Mouse (Mus musculus): Measurements from ENCODE around the gene Rab31. TPM values are rescaled to one million over a fixed set of nuclear protein-coding genes. Genes with fewer than 3 reads are reported as not detected.

Rab31 gene
- total RNA-seq, 2 experiments from 2014 or later = 39.7 to 42.5 TPM

GRCm38 (mm10) chr17:65739874-65740725 is 32.5 kb downstream of the Rab31 start:
- DNase-seq = no peak

DNA sequence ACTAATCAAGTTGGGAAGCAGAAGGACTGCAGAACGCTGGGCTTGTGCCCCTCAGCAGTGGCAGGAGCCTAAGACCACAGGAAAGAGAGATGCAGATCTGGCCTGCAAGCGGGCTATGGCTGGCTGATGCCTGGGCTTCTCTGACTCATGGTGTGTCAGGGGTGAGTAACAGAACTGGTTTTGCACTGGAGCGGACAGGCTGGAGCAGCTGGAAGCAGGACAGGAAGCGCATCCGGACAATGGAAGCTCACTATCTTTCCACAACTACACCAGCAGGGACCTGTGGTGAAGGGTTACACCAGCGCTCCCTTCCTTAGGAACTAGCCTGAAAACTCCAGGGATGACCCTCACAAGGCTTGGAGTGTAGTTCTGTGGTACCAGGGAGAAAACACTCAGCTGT is 34.9 kb downstream of the Rab31 start:
- DNase-seq = peak; percentile 33

DNA sequence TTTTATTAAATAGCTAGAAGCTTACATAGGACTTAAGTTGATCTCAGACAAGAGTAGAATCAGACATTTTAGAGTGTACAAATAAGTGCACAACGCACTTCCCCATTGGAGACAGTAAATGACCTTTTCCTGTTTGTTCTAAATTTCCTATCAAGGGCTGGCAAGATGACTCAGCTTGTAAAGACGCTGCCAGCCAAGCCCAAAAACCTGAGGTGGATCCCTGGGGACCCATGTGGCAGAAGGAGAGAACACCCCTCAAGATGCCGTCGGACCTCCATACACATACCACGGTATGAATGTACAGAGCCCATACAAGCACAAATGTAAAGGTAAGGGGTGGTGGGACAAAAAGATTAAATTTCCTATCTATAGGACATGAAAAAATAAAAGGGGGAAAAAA is 35.4 kb downstream of the Rab31 start:
- DNase-seq = no peak

- DNase-seq = no peak
These were observed 37.5 kb downstream of the Rab31 start for GRCm38 (mm10) chr17:65735088-65735487.

- no peak for DNase-seq
These were observed 39.9 kb downstream of the Rab31 start for GRCm38 (mm10) chr17:65732666-65733065.

DNA sequence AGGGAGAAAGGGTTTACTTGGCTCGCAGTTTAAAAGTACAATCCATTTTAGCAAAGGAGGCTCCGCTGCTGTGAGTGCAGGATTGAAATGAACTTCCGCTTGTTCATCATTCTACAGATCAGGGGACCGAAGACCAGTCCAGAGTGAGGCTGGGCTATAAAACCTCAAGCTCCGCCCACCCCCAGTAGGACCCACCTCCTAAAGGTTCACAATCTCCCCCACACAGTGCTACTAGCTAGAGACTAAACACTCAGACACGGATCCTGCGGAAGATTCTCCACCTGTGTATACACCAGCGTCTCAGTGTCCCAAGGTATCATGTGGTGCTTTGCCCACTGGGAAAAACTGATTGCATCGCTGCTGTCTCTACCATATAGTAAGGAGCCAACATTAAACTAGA is 40.8 kb downstream of the Rab31 start:
- no peak for DNase-seq

GRCm38 (mm10) chr17:65729945-65730741 is 42.4 kb downstream of the Rab31 start:
- DNase-seq = no peak

GRCm38 (mm10) chr17:65726755-65727154 is 45.8 kb downstream of the Rab31 start:
- DNase-seq = no peak

- no peak for DNase-seq
These were observed 46.3 kb downstream of the Rab31 start for GRCm38 (mm10) chr17:65726274-65726673.

GRCm38 (mm10) chr17:65725814-65726213 is 46.7 kb downstream of the Rab31 start:
- DNase-seq = no peak

- no peak for DNase-seq
These were observed 47.2 kb downstream of the Rab31 start for GRCm38 (mm10) chr17:65725381-65725780.

- no peak for DNase-seq
These were observed 48.3 kb downstream of the Rab31 start for GRCm38 (mm10) chr17:65724254-65724653.

- no peak for DNase-seq
These were observed 48.9 kb downstream of the Rab31 start for GRCm38 (mm10) chr17:65723633-65724032.

DNA sequence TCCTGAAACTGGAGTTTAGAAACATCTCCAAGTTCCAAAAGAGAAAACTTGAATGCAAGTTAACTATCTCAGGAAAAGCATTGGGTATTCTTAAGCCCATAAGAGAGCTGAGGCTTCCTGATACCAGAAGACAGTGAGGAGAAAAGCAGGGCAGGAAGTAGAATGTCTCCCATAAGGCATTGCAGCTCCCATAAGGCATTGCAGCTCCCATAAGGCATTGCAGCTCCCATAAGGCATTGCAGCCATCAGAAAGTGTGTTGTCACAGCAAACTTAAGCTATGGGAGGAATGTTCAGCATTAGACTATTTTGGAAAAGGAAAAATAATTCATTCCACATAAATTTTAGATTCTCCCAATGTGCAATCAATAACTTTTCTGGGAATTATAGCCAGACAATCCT is 51.2 kb downstream of the Rab31 start:
- no peak for DNase-seq

- DNase-seq = no peak
These were observed 52.7 kb downstream of the Rab31 start for GRCm38 (mm10) chr17:65719826-65720225.

GRCm38 (mm10) chr17:65718578-65718977 is 54.0 kb downstream of the Rab31 start:
- DNase-seq = no peak

DNA sequence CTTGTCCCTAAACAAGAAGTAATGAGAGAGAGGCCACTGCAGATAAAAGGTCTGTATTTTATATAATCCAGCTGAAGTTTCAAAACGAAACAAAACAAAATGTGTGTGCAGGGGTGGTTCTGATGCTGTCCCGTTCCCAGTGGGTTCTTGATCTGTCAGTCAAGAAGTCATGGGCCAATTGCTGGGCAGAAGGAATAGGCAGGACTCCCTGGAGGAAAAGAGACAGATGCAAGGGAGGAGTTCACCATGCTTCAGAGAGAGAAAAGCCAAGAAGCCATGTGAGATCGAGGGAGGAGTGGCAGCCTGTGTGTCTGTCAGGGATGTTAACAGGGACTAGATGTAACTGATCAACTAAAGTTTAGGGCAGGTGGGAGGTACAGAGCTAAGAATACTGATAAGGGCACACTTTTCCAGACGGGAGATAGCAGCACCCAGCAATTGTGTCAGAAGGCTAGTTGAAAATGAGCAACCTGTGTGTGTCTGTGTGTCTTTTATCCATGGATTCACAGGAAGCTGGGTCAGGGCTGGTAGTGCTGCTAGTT is 54.8 kb downstream of the Rab31 start:
- no peak for DNase-seq

DNA sequence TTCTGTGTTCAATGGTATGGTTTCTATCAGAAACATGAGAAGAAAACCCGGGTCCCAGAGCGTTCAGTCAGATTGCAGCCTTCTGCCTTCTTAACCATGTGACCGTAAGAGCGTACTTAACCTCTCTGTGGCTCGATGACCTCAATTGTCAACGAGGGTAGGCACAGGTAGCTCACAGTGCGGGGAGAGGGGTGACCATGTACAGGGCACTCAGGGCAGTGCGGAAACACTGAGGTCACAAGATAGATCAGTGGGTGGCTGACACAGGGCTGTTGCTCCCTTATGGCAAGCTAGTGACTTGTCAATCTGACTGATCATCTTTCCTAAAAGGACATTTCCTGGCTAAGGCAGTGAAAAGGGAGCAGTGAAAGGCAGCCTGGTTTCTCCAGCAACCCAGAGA is 58.5 kb downstream of the Rab31 start:
- DNase-seq = no peak

GRCm38 (mm10) chr17:65712861-65713535 is 59.6 kb downstream of the Rab31 start:
- peak; percentile 48 for DNase-seq

DNA sequence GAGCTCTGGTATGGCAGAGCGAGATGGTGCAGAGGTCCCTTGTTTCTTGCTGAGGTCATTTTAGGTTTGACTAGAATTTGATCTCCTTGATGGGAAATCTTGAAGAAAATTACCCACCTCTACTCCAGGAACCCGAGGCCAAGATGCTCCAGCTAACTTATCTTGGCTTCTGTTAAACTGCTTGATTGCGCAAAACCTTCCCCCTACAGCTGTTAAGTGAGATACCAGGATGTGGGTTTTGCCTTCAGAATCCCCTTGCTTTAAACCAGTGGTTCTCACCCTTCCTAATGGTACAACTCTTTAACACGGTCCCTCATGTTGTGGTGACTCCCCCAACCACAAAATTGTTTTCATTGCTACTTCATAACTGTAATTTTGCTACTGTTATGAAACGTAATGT is 60.8 kb downstream of the Rab31 start:
- no peak for DNase-seq

GRCm38 (mm10) chr17:65710576-65710975 is 62.0 kb downstream of the Rab31 start:
- no peak for DNase-seq

- peak; percentile 83 for DNase-seq
These were observed 66.3 kb downstream of the Rab31 start for GRCm38 (mm10) chr17:65706220-65706619.
